Mouse (Mus musculus) layer of hippocampus, adult 2 months (tissue): ENCODE data around the gene Bpifb5. TPM values are rescaled to one million over a fixed set of nuclear protein-coding genes. Genes with fewer than 3 reads are reported as not detected.
A peak's percentile ranks its signal among the peaks of the same experiment; 100 is the strongest.
"Not testable (repeated sequence)": the region's sequence is repeated elsewhere in the genome, so short reads cannot be mapped to it uniquely, and the experiment has no call there.

Source experiments
- DNase-seq, 2 experiments: peaks; one replicate each; pipeline ENCODE4 v3.0.0; 2022; ENCODE audit warnings: low spot score in 2 of 2
- H3K27ac ChIP-seq: fragments of 200-600 bp; 2 replicates; pipeline ENCODE4 v1.8.1; 2022
- H3K4me3 ChIP-seq: fragments of 200-600 bp; 2 replicates; pipeline ENCODE4 v1.8.1; 2022; ENCODE audit warnings: mild to moderate bottlenecking
- CTCF ChIP-seq: fragments of 200-600 bp; conservative IDR thresholded peaks from 2 replicates; pipeline ENCODE4 v1.8.1; 2022; ENCODE audit warnings: antibody characterized with exemption, mild to moderate bottlenecking, moderate library complexity
- total RNA-seq, 2 experiments: library from RNA; stranded (reverse); gene quantifications; 2 replicates each; pipeline ENCODE4 v1.2.3; 2021

Bpifb5 gene
- total RNA-seq, 2 experiments from 2014 or later, result not detected

DNA sequence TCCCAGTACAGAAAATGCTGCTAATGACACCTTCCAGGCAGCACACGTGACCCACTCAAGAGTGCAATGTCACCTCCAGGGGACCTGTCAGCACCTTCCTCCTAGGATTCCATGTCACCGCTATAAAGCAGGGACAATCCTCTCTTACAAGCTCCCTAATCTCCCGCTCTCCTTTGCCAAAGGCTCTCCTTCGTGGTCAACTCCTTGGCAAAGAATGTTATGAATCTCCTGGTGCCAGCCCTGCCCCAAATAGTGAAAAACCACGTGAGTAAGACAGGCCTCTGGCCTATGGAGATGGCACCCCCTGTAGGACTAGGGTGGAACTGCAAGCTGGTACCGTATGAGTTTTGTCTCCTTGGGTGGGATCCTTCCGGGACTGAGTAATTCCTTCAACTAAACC, 16.6 kb upstream of the Bpifb5 start:
- Histone ChIP-seq H3K27ac (no peak overlapping the region), H3K4me3 (no peak overlapping the region)
- DNase-seq, result peak in 1 of 2 experiments; percentile 18
- TF ChIP-seq CTCF, result peak; percentile 78

- Histone ChIP-seq H3K27ac (no peak overlapping the region), H3K4me3 (no peak overlapping the region)
- TF ChIP-seq CTCF, result peak; percentile 80
- peak in 1 of 2 experiments; percentile 22 for DNase-seq
Measured at GRCm38 (mm10) chr2:154209112-154209511, 14.4 kb upstream of the Bpifb5 start.

- DNase-seq, result no peak
- H3K4me3 ChIP-seq, result no peak overlapping the region
- peak overlapping the region; percentile 78; the same call in 1 of the 2 replicates for H3K27ac ChIP-seq
- TF ChIP-seq CTCF, result no peak
Measured at GRCm38 (mm10) chr2:154211121-154211520, 12.4 kb upstream of the Bpifb5 start.

DNA sequence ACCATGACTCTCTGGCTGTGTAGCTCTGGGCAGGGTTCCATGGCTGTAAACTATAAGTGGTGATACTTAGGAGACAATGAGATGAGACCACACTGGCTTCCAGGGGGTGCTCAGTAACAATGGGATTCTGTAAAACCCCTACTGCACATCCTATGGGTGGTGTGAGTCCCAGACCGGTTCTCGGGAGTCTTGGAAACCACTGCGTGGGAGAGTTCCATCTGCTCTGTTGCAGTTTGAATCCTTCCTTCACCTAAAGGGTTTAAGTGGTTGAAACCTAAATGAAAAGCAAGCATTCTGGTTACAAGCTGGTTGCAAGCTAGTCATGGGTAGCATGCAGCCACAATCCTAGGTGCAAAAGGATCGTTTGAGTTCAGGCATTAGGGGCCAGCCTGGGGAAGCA, 11.7 kb upstream of the Bpifb5 start:
- Histone ChIP-seq H3K27ac (peak overlapping the region; percentile 78), H3K4me3 (no peak overlapping the region)
- DNase-seq, result peak; percentile 58 to 71
- no peak for TF ChIP-seq CTCF

DNA sequence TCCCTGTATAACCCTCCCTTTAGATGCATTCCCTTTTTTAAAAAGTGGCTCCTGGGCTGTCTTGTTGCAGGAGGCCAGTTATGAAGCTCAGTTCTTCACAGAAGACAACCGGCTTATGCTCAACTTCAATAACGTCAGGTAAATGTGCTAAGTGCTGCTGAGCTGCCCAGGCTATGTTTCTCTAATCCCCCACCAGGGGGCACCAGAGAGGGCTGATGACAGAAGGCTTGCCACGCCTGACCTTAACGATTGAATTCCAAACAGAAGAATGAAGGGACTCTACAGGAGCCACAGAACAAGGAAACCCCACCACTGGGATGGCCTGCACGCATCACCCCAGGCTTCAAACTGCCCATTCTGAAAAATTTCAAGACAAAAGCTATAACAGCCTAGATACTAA, 8.4 kb upstream of the Bpifb5 start:
- peak; percentile 93 for TF ChIP-seq CTCF
- peak; percentile 48 to 81 for DNase-seq
- no peak overlapping the region for H3K27ac ChIP-seq
- H3K4me3 ChIP-seq, result no peak overlapping the region

DNA sequence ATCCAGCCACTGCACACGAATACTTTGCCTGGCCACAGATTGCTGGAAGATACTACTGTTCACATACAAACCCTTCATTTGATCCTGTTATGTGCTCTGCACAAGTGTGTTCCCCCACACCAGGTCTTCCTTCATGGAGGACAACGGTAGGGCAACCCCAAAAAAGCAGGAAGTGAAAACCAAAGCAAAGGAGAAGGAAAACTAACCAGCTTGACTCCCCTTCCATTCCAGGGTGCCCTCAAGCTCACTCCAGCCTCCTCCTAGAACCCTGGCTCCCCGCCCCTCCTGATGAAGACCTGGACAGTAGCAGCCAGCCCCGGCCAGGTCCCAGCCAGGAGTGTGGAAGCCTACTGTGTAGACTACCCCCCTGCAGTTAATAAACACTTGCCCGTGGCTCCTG, 3.6 kb upstream of the Bpifb5 start:
- Histone ChIP-seq H3K27ac (no peak overlapping the region), H3K4me3 (no peak overlapping the region)
- DNase-seq, result no peak
- no peak for TF ChIP-seq CTCF

DNA sequence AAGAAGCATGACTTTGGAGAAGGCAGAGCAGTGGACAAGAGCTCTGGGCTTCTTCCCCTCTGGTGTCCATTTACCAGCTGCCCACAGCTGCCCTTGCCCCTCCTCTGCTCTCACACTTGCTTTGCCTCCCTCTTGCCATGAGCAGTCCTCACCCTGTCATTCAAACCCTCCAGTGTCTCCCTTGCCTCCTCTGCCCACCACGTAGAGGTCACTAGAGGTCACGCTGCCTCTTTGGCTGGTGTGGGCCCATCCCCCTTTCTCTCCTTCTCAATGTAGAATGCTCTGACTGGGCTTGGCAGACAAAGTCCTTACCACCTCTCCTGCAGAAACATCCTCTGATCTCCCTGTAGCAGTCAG, 353 bp downstream of the Bpifb5 start:
- Histone ChIP-seq H3K4me3 (no peak overlapping the region), H3K27ac (no peak overlapping the region)
- DNase-seq, result no peak
- TF ChIP-seq CTCF, result no peak

- no peak for DNase-seq
- H3K4me3 ChIP-seq, result no peak overlapping the region
- TF ChIP-seq CTCF, result no peak
- H3K27ac ChIP-seq, result no peak overlapping the region
Measured at GRCm38 (mm10) chr2:154226991-154227390, 3.4 kb downstream of the Bpifb5 start.

DNA sequence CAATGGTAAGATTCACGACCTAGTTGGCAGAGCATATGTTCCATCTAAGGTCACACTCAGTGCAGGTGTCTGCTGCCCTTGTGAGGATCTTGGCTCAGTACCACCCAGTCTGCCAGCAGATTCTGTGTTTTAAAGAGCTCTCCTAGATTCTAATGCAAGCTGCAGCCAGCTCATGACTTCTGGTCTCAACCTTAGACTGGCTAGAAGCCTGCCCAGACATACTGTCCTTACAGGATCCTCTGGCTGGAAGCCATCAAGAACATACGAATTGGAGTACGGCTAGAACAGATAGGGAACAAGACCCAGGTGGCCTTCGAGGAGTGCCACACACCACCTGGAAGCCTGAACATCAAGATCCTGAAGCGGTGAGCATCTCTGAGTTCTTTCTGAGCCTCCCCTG, 4.3 kb downstream of the Bpifb5 start:
- no peak for TF ChIP-seq CTCF
- H3K4me3 ChIP-seq, result no peak overlapping the region
- no peak overlapping the region for H3K27ac ChIP-seq
- peak in 1 of 2 experiments; percentile 9 for DNase-seq

- peak; percentile 57 to 62 for DNase-seq
- peak overlapping the region; percentile 2; the same call in 1 of the 2 replicates for H3K27ac ChIP-seq
- no peak overlapping the region for H3K4me3 ChIP-seq
- TF ChIP-seq CTCF, result peak; percentile 41
Measured at GRCm38 (mm10) chr2:154233426-154233825, 9.9 kb downstream of the Bpifb5 start.

GRCm38 (mm10) chr2:154240771-154241170, 17.2 kb downstream of the Bpifb5 start:
- H3K4me3 ChIP-seq, result no peak overlapping the region
- H3K27ac ChIP-seq, result no peak overlapping the region
- no peak for DNase-seq
- no peak for TF ChIP-seq CTCF

DNA sequence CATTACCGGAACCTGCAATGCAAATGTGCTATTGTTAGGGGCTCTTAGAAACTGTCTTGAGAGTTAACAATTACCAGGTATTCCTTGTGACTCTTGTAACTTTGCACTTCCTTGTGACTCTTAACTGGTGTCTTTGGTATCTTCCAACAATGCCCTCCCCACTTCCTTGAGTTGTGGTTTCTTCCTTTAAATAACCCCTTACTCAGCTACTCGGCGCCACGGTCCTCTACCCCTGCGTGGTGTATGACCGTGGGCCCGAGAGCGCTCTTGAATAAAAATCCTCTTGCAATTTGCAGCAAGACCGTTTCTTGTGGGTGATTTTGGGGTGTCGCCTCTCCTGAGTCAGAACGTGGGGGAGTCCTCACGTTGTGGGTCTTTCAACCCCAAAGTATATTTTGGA, 19.2 kb downstream of the Bpifb5 start:
- not testable (repeated sequence) for H3K4me3 ChIP-seq, H3K27ac ChIP-seq, DNase-seq

DNA sequence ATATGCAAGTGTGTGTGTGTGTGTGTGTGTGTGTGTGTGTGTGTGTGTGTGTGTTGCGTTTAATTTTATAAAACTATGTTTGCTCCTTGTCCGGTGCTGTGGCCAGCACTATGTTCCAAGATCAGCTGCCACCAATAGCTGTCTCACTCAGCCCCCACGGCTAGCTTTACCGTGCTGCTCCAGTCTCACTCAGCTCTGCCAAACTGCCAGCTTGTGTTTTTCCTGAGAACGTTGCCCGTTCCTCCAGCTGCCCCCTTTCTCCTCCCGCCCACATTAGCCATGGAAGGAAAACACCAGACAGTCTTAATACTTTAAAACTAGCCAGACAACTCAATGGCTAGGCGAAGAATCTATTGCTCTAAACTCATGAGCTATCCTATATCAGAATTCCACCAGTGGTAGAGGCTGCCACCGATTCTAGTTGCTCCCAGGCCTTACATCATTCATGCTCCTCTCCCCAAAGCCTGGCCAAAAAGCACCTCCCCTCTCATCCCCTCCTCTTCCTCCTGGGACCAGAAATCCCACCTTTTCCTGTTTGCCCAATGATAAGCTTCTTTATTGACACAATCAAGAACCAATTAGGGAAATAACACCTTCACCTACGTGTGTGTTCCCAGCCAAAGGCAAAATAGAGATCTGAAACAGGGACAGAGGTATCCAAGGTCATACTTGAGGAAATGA, 20.0 kb downstream of the Bpifb5 start:
- H3K4me3 ChIP-seq, result no peak overlapping the region
- DNase-seq, result peak; percentile 40 to 73
- H3K27ac ChIP-seq, result no peak overlapping the region
- no peak for TF ChIP-seq CTCF

- no peak for DNase-seq
- TF ChIP-seq CTCF, result no peak
- H3K27ac ChIP-seq, result no peak overlapping the region
- no peak overlapping the region for H3K4me3 ChIP-seq
Measured at GRCm38 (mm10) chr2:154245322-154245721, 21.8 kb downstream of the Bpifb5 start.

DNA sequence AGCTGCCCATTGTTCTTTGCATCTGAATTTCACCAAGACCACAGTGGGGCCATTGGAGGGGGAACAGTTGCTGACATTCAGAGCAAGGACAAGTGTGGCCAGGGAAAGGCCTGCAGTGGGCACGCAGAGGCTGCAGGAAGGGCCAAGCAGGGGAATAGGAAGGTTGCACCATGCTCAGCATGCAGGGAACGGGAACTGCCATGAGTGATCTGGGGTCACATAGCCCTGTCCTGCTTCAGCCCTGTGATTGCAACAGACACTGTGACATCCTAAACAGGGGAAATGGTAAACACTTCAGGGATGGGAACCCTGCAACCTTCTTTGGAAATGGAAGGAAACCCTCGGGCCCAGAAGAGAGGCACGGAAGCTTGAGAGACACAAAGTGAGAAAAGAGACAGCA, 31.7 kb downstream of the Bpifb5 start:
- not testable (repeated sequence) for DNase-seq, H3K4me3 ChIP-seq

More for the DNA sequence above, 31.7 kb downstream of the Bpifb5 start:
- H3K27ac ChIP-seq, result not testable (repeated sequence)
